Mouse (Mus musculus) stomach, postnatal 0 days (tissue): ENCODE data around the gene Fut7.

Experiments used
- CTCF ChIP-seq: IDR thresholded peaks from 2 replicates; pipeline ENCODE4 v1.5.1; 2016; ENCODE audit warnings: antibody characterized with exemption, low read depth, mild to moderate bottlenecking, moderate library complexity
- EP300 ChIP-seq: optimal IDR thresholded peaks from 2 replicates; pipeline ENCODE3; 2016; ENCODE audit warnings: antibody characterized with exemption

DNA sequence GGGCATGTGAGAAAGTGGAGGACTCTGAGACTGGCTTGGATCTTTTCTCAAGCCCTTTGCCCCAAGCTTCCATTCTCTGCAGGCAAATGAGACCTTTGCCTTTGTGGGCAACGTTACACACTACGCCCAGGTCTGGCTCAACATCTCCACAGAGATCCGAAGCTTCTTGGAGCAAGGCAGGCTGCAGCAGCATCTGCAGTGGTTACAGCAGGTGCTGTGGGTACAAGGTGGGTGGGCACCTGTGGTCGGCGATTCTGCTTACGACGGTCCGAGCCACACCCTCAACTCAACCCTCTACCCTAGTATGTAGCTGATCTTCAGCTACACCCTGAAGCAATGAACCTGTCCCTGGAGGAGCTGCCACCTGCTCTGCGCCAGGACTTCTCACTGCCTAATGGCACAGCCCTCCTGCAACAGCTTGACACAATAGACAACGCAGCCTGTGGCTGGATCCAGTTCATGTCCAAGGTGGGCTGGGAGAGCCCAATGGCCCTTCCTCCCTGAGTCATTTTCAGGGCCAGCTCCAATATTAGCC, 13.3 kb downstream of the Fut7 start:
- TF ChIP-seq CTCF (no peak), EP300 (no peak)
